Mouse (Mus musculus) midbrain, embryonic 12.5 days (tissue): ENCODE measurements around the gene Fermt2. TPM values are rescaled to one million over a fixed set of nuclear protein-coding genes. Genes with fewer than 3 reads are reported as not detected.

Source experiments
- ATAC-seq: fragments of 200-750 bp; cut with Nextera tagmentation; 2 replicates; pipeline ENCODE4 v1.8.0; 2017; ENCODE audit warnings: low read depth, moderate TSS enrichment, moderate library complexity; ENCODE audit not compliant: low FRiP score
- H3K27ac ChIP-seq: fragments of 300-500 bp; sonication (generic); replicated peaks from 2 replicates; pipeline ENCODE4 v1.5.1; 2016; ENCODE audit warnings: mild to moderate bottlenecking
- H3K27me3 ChIP-seq: fragments of 300-500 bp; sonication (generic); 2 replicates; pipeline ENCODE4 v1.6.1; 2016; ENCODE audit warnings: mild to moderate bottlenecking
- H3K36me3 ChIP-seq: fragments of 300-500 bp; sonication (generic); 2 replicates; pipeline ENCODE4 v1.6.1; 2016
- H3K4me1 ChIP-seq: fragments of 300-500 bp; sonication (generic); 2 replicates; pipeline ENCODE4 v1.6.1; 2016
- H3K4me2 ChIP-seq: fragments of 300-500 bp; sonication (generic); replicated peaks from 2 replicates; pipeline ENCODE4 v1.6.1; 2016; ENCODE audit warnings: mild to moderate bottlenecking, moderate library complexity
- H3K4me3 ChIP-seq: fragments of 300-500 bp; sonication (generic); 2 replicates; pipeline ENCODE4 v1.5.1; 2016; ENCODE audit warnings: mild to moderate bottlenecking
- H3K9ac ChIP-seq: fragments of 300-500 bp; sonication (generic); replicated peaks from 2 replicates; pipeline ENCODE4 v1.6.1; 2016; ENCODE audit warnings: mild to moderate bottlenecking, moderate library complexity
- H3K9me3 ChIP-seq: fragments of 300-500 bp; sonication (generic); 2 replicates; pipeline ENCODE4 v1.6.1; 2016; ENCODE audit warnings: mild to moderate bottlenecking
- WGBS: fragments of 180-500 bp; shearing (Covaris S2); methylation state at CpG from one replicate; pipeline ENCODE4 v1.1.7; 2016; 5-methylcytosine and 5-hydroxymethylcytosine counted together
- polyA plus RNA-seq: library from polyadenylated mRNA; unstranded; fragments of >200 nt; fragmentation: Nextera tagmentation; extraction: Ambion mirVana; gene quantifications from 2 replicates; pipeline ENCODE4 v1.2.1, GENCODE M21; 2016

The Fermt2 gene
- polyA plus RNA-seq, 1 experiment from 2014 or later: 72.1 TPM

- Histone ChIP-seq H3K27ac (no peak overlapping the region), H3K4me2 (no peak overlapping the region), H3K9me3 (no peaks in the 10 kb centered on the region), H3K27me3 (no peaks in the 10 kb centered on the region), H3K4me3 (no peak overlapping the region), H3K4me1 (peaks cover 24% of the 10 kb centered on the region), H3K9ac (no peak overlapping the region), H3K36me3 (peaks cover 48% of the 10 kb centered on the region)
- 89% methylated on average over 6 of the region's 6 CpGs for WGBS
- no peak for ATAC-seq
Observed at GRCm38 (mm10) chr14:45461945-45462344, 68.0 kb downstream of the Fermt2 start.

GRCm38 (mm10) chr14:45460491-45460890 is 69.4 kb downstream of the Fermt2 start:
- WGBS: 93% methylated on average over 10 of the region's 10 CpGs
- H3K27me3 ChIP-seq: no peaks in the 10 kb centered on the region
- H3K9ac ChIP-seq: no peak overlapping the region
- H3K36me3 ChIP-seq: peaks cover 34% of the 10 kb centered on the region
- H3K4me2 ChIP-seq: no peak overlapping the region
- H3K9me3 ChIP-seq: no peaks in the 10 kb centered on the region
- H3K4me1 ChIP-seq: peaks cover 33% of the 10 kb centered on the region
- ATAC-seq: no peak
- H3K27ac ChIP-seq: no peak overlapping the region
- no peak overlapping the region for H3K4me3 ChIP-seq

GRCm38 (mm10) chr14:45459877-45460276 is 70.0 kb downstream of the Fermt2 start:
- no peaks in the 10 kb centered on the region for H3K27me3 ChIP-seq
- no peak overlapping the region for H3K9ac ChIP-seq
- 96% methylated on average over 14 of the region's 14 CpGs for WGBS
- no peak overlapping the region for H3K4me2 ChIP-seq
- H3K9me3 ChIP-seq: no peaks in the 10 kb centered on the region
- no peak overlapping the region for H3K4me3 ChIP-seq
- peaks cover 33% of the 10 kb centered on the region for H3K36me3 ChIP-seq
- H3K4me1 ChIP-seq: peaks cover 33% of the 10 kb centered on the region
- no peak overlapping the region for H3K27ac ChIP-seq
- no peak for ATAC-seq

- Histone ChIP-seq H3K9me3 (no peaks in the 10 kb centered on the region), H3K4me3 (no peak overlapping the region), H3K4me1 (peaks cover 26% of the 10 kb centered on the region), H3K36me3 (peaks cover 25% of the 10 kb centered on the region), H3K27me3 (no peaks in the 10 kb centered on the region), H3K27ac (peak overlapping the region; percentile 63), H3K4me2 (no peak overlapping the region), H3K9ac (no peak overlapping the region)
- no peak for ATAC-seq
- WGBS: 88% methylated on average over 9 of the region's 9 CpGs
Observed at GRCm38 (mm10) chr14:45457003-45457402, 72.9 kb downstream of the Fermt2 start.

- ATAC-seq: no peak
- Histone ChIP-seq H3K27me3 (no peaks in the 10 kb centered on the region), H3K36me3 (peaks cover 23% of the 10 kb centered on the region), H3K9ac (no peak overlapping the region), H3K4me2 (no peak overlapping the region), H3K9me3 (no peaks in the 10 kb centered on the region), H3K27ac (peak overlapping the region; percentile 5; the same call in 1 of the 2 replicates), H3K4me1 (peaks cover 26% of the 10 kb centered on the region), H3K4me3 (no peak overlapping the region)
- WGBS: 0% methylated on average over 1 of the region's 1 CpGs
Observed at GRCm38 (mm10) chr14:45456502-45456846, 73.4 kb downstream of the Fermt2 start.

GRCm38 (mm10) chr14:45455651-45456501 is 74.0 kb downstream of the Fermt2 start:
- no peak overlapping the region for H3K4me3 ChIP-seq
- H3K4me1 ChIP-seq: peaks cover 30% of the 10 kb centered on the region
- peaks cover 19% of the 10 kb centered on the region for H3K36me3 ChIP-seq
- 74% methylated on average over 12 of the region's 12 CpGs for whole genome bisulfite sequencing
- peak overlapping the region; percentile 5; the same call in 1 of the 2 replicates for H3K27ac ChIP-seq
- H3K9ac ChIP-seq: no peak overlapping the region
- ATAC-seq: no peak
- no peaks in the 10 kb centered on the region for H3K27me3 ChIP-seq
- no peak overlapping the region for H3K4me2 ChIP-seq
- H3K9me3 ChIP-seq: no peaks in the 10 kb centered on the region

- Histone ChIP-seq H3K27ac (no peak overlapping the region), H3K36me3 (peaks cover 4% of the 10 kb centered on the region; the same call in 1 of the 2 replicates), H3K4me2 (no peak overlapping the region), H3K9me3 (no peaks in the 10 kb centered on the region), H3K4me1 (peaks cover 30% of the 10 kb centered on the region), H3K27me3 (no peaks in the 10 kb centered on the region), H3K4me3 (no peak overlapping the region), H3K9ac (no peak overlapping the region)
- ATAC-seq: no peak
- 70% methylated on average over 5 of the region's 5 CpGs for WGBS
Observed at GRCm38 (mm10) chr14:45453538-45454233, 76.2 kb downstream of the Fermt2 start.

- no peaks in the 10 kb centered on the region for H3K27me3 ChIP-seq
- no peak overlapping the region for H3K27ac ChIP-seq
- no peak overlapping the region for H3K4me2 ChIP-seq
- no peak overlapping the region for H3K9ac ChIP-seq
- no peak overlapping the region for H3K4me3 ChIP-seq
- no peaks in the 10 kb centered on the region for H3K36me3 ChIP-seq
- 47% methylated on average over 11 of the region's 11 CpGs for WGBS
- H3K4me1 ChIP-seq: peaks cover 30% of the 10 kb centered on the region
- no peaks in the 10 kb centered on the region for H3K9me3 ChIP-seq
- no peak for ATAC-seq
Observed at GRCm38 (mm10) chr14:45452861-45453512, 76.9 kb downstream of the Fermt2 start.

- WGBS: 50% methylated on average over 4 of the region's 4 CpGs
- peaks cover 30% of the 10 kb centered on the region for H3K4me1 ChIP-seq
Observed at GRCm38 (mm10) chr14:45452148-45452547, 77.8 kb downstream of the Fermt2 start.

GRCm38 (mm10) chr14:45451090-45451489 is 78.8 kb downstream of the Fermt2 start:
- H3K4me1 ChIP-seq: peaks cover 26% of the 10 kb centered on the region
- ATAC-seq: peak; percentile 65
- no peak overlapping the region for H3K9ac ChIP-seq
- no peaks in the 10 kb centered on the region for H3K9me3 ChIP-seq
- no peaks in the 10 kb centered on the region for H3K27me3 ChIP-seq
- 19% methylated on average over 2 of the region's 2 CpGs for WGBS
- H3K27ac ChIP-seq: no peak overlapping the region
- no peak overlapping the region for H3K4me2 ChIP-seq
- no peak overlapping the region for H3K4me3 ChIP-seq
- no peaks in the 10 kb centered on the region for H3K36me3 ChIP-seq

More at GRCm38 (mm10) chr14:45452148-45452547, 77.8 kb downstream of the Fermt2 start:
- no peak for ATAC-seq
- no peaks in the 10 kb centered on the region for H3K36me3 ChIP-seq
- H3K27ac ChIP-seq: no peak overlapping the region
- H3K9me3 ChIP-seq: no peaks in the 10 kb centered on the region
- H3K9ac ChIP-seq: no peak overlapping the region
- no peak overlapping the region for H3K4me2 ChIP-seq
- no peak overlapping the region for H3K4me3 ChIP-seq
- no peaks in the 10 kb centered on the region for H3K27me3 ChIP-seq

- Histone ChIP-seq H3K27me3 (no peaks in the 10 kb centered on the region), H3K36me3 (no peaks in the 10 kb centered on the region), H3K9me3 (no peaks in the 10 kb centered on the region), H3K4me2 (no peak overlapping the region), H3K4me3 (no peak overlapping the region), H3K9ac (no peak overlapping the region), H3K27ac (no peak overlapping the region), H3K4me1 (0 out of 2 replicates have a peak, but pooled peaks cover 4% of the 10 kb centered on the region)
- no peak for ATAC-seq
- WGBS: 81% methylated on average over 3 of the region's 3 CpGs
Observed at GRCm38 (mm10) chr14:45446777-45447176, 83.1 kb downstream of the Fermt2 start.

GRCm38 (mm10) chr14:45445445-45445844 is 84.5 kb downstream of the Fermt2 start:
- no peak overlapping the region for H3K4me3 ChIP-seq
- 65% methylated on average over 12 of the region's 12 CpGs for WGBS
- H3K27ac ChIP-seq: no peak overlapping the region
- no peak overlapping the region for H3K9ac ChIP-seq
- H3K4me1 ChIP-seq: no peaks in the 10 kb centered on the region
- H3K4me2 ChIP-seq: no peak overlapping the region
- no peaks in the 10 kb centered on the region for H3K9me3 ChIP-seq
- H3K36me3 ChIP-seq: no peaks in the 10 kb centered on the region
- no peaks in the 10 kb centered on the region for H3K27me3 ChIP-seq
- no peak for ATAC-seq
